Mouse (Mus musculus): ENCODE measurements around the gene Camta1.
A peak's percentile ranks its signal among the peaks of the same experiment; 100 is the strongest.
"Not testable (repeated sequence)": the region's sequence is repeated elsewhere in the genome, so short reads cannot be mapped to it uniquely, and the experiment has no call there.

Camta1 gene

DNA sequence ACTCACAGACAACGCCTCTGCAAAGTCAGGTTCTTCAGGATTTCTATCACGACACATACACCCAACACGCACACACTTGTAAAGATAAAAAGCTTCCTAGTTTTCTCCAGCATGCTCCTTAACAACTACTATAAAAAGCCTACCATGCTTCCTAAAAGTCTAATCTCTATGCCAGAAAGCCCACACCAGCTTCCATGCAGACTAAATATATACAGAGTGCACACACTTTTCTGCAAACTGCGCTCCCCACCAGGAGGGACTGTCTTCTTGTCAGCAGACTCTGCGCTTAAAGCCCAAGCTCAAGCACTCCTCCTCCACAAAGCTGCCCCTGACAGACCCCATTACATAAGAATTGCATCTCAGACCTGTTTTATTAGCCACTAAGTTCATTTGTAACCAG is 820.2 kb downstream of the Camta1 start:
- no peak for DNase-seq

DNA sequence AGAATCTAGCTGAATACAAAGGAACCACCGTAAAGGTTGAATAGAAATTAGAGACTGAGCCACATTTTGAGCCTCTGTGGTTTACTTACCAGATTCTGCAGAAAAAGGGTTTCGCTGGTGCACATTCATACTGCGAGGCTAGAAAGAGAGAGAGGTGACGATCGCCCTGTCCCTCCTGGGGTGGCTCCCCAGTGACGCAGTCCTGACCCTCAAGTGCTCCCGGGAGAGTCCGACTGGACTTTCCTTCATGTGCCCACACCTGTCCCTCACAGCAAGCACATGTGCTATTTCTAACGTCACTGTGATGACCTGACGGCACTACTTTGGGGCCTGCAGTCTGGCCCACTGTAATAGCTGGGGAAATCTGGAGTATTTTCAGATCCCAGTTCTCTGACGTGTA is 823.9 kb downstream of the Camta1 start:
- DNase-seq: no peak

DNA sequence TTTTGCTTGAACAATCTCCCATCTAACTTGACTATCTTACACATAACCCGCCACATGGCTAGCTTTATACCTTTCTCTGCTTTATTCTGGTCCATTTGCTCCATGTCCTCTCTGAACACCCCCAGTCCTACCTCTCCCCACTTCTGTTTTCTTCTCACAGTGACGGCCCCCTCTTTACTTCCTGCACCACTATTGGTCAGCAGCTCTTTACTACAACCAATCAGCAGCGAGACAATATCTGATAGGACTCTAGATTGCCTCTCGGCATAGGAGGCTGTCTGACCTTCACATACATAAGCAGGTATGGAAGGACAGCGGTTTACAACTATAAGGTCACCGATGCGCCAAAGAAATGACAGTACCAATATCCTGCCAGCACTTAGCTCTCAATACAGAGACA is 825.2 kb downstream of the Camta1 start:
- no peak for DNase-seq

DNA sequence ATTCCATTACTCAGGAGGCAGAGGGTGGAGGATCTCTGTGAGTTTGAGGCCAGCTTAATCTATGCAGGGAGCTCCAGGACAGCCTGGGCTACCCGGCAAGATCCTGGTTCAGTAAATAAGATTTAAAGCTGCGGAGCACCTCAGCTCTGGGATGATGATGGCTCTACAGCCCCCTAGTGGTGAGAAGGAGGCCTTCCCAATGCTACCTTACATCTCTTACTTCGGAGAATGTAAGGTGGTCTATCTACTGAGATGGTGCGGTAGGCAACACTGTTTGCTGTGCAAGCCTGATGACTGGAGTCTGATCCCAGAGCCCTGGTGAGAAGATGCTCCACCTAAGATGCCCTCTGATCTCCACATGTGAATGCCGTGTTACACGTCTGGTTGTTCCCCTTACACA is 834.7 kb downstream of the Camta1 start:
- no peak for DNase-seq

DNA sequence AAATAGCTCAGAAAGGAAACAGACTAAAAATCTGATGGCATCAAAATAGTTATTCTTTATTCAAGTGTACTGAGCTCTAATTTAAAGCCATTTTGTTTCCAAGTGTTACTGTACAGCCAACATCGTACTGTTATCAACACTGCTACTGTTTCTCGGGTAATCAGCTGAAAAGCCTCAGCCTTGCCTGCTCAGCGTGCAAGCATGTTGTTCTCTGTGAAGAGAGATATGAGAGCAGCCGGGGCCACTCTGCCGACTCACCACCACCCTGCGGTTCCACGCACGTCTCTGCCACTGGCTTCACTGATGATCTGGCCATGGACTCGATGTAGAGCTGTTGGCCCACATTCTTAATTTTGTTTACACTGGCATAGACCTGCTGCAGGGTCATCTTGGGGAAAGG is 837.5 kb downstream of the Camta1 start:
- DNase-seq: no peak

DNA sequence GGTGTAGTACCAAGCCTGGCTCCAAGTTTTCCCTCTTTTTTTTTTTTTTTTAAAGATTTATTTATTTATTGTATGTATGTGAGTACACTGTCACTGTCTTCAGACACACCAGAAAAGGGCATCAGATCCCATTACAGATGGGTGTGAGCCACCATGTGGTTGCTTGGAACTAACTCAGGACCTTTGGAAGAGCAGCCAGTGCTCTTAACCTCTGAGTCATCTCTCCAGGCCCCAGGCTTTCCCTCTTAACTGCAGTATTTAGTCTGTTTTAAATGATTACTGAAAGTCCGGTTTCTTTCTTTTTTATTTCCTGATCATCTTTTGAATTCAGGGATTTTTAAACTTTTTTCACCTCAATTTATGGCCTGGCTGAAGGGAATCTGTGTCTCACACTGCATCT is 844.3 kb downstream of the Camta1 start:
- DNase-seq: not testable (repeated sequence)

DNA sequence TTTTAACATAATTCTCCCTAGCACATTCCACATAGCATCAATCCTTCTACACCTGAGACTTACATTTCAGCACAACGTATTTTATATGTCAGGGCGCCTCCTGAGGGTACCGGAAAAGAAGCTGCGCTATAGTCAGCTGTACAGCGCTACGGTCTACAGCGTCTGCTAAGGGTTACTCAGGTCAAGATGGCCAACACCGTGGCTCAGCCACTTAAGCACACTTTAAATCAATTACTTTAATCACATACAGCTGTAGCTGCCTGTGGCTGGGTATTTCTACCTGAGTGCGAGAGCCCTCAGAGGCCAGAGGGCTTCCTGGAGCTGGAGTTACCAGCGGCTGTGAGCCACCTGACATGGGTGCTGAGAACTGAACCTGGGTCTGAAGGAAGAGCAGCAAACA is 845.7 kb downstream of the Camta1 start:
- DNase-seq: no peak

DNA sequence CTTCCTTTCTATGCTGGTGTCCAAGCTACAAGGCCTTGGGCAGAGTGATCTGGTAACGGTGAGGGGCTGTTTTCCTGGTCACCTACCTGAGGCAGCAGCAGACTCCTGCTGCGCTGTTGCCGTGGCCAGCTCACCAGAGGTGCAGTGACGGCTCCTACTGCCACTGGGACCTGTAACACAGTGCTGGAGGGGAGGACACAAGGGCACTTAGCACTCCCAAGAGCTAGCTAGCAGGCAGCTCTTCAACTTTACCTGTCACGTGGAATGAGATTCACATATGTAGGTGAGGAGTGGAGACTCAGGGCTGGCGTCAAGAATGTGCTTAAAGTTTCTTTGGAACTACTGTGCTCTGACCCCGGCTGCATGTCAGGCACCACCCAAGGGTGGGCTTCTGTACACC is 851.4 kb downstream of the Camta1 start:
- no peak for DNase-seq

DNA sequence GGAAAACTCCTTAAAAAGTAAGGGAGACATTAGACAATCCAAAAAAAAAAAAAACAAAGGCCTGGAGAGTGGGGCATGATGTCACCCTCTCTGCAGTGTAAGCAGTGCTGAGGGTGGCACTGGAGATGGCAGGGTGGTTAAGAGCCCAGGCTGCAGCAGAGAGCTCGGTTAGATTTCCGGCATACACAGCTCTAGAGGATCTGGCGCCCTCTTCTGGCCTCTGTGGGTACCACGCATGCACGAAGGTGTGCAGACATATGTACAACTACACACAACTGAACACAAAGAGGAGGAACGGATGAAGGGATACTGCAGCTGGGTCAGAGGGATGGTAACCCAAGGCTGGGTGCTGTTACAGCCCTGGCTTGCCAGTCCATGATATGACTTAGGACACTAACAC is 854.7 kb downstream of the Camta1 start:
- DNase-seq: peak; percentile 21

DNA sequence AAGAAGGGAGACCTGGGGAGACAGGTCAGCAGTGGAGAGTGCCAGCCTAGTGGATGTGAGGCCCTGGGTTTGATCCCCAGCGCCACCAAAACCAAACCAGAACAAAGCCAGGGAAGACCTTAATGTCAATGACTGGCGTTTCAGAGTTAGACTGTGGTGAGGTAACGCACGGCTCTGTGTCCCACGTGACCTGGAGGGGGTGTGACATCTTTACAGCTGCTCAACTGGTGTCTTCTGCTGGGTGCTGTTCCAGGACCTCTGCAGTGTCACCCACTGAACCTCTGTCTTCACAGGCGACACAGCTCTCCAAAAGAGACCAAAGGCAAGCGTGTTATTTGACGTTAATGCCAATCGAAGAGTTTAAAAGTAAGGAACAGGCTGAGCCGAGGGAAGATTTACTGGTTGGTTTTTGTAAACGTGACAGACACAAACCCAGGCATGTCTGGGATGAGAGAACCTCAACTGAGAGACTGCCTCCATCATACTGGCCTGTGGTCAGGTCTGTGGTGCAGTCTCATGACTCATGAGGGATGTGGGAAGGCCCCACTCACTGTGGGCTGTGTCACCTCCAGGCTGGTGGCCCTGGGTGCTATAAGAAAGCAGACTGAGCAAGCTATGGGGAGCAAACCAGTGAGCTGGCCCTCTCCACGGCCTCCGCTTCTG is 855.9 kb downstream of the Camta1 start:
- no peak for DNase-seq

DNA sequence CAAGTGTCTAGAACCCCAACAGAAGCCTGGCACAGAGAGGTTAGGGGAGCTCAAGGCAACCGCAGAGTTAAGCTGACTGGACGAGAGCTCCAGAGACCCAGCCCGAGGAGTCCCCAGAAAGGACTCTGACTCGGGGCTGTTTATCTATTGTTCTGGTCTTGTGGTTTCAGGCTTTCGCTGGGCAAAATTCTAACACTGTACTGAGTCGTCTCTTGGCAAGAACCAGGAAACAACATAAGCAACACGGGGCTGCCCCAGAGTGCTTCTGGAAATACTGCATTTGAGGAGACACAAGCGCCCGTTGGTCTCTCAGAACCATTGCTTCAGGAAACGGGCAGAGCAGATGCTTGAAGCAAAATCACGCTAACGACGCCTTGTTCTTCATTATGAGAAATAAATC is 860.3 kb downstream of the Camta1 start:
- DNase-seq: no peak

DNA sequence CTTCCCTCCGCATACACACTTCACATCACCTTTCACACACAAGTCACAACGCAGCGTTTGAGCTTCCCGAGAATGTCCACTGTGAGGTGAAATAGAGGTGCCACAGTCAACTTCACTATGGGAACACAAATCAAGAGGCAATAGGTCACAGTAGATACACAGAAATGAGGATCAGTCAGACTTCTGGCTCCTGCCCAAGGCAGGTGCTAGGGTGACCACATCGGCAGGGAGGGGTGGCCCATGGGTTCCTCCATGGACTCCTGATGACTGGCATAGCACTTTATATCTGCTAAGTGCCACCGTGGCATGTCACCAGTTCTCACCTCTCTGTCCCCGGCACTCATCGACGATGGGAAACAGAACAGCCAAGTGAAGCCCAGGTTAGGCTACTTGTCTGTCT is 863.0 kb downstream of the Camta1 start:
- DNase-seq: no peak

DNA sequence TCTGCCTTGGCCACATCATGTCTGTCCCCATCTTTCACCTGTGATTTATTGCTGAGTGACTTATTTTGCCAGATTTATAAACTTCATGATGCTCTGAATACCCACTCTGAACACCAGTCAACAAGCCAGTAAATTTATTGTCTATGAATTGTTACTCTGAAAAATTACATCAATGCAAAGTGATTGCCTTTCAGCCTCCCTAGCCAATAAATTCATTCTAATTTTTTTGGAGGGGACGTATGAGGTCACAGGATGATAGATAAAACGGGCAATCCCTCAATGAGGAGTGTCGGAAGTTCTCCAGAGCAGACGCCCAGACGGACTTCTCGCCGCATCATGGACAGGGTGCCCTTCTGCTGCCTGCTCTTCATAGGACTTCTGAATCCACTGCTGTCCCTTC is 864.9 kb downstream of the Camta1 start, which contains the start of gene Uts2:
Gene Uts2 (plus strand): TSS at position 301 of the 400 bp plus-strand sequence.
- no peak for DNase-seq

DNA sequence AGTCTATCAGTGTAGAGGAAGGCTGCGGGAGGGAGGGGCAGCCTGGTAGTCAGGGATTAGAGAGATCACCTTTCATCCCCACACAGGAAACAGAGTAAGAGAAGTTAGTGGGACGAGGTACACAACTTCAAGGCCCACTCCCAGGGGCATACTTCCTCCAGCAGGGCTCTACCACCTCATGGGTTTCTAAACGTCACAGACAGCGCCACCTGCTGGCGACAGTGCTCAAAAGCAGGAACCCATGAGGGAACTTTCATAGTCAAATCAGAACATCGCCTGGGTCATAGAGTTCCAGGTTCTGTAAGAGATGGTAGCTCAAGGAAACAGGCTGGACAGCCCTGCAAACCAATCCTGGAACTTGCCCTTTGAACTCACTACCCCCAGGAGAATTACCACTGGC is 871.5 kb downstream of the Camta1 start:
- DNase-seq: no peak

DNA sequence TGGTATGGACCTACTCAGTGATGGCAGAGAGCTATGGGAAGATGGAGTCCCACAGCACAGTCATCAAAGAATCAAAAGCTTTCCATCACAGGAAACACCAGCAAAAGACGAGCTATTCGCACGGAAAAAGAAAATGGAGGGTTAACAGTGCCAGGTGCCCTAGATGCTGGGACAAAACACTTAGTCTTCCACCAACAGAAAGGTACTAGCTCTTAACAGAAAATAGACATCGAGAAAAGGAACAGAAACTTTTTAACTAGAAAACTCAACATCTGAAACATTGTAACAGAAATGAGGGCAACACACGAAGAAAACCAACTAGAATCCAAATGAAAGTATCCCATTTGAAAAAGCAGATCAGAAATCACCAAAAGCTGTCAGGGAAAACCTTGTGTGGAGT is 881.5 kb downstream of the Camta1 start:
- no peak for DNase-seq

DNA sequence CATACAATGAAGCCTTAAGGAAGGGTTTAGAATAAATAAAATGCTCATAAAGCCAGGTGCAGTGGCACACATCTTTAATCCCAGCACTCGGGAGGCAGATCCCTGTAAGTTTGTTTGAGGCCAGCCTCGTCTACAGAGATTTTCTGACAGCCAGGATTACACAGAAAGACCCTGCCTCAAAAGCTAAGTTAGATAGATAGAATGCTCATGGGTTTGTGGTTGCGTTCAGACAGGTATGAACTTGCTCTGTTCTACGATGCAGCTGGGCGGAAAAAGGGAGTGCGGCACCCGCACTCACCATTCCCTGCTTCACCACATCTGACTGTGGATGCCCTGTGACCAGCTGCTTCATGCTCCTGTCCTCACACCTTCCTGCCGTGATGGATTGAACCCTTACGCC is 882.2 kb downstream of the Camta1 start:
- DNase-seq: no peak

DNA sequence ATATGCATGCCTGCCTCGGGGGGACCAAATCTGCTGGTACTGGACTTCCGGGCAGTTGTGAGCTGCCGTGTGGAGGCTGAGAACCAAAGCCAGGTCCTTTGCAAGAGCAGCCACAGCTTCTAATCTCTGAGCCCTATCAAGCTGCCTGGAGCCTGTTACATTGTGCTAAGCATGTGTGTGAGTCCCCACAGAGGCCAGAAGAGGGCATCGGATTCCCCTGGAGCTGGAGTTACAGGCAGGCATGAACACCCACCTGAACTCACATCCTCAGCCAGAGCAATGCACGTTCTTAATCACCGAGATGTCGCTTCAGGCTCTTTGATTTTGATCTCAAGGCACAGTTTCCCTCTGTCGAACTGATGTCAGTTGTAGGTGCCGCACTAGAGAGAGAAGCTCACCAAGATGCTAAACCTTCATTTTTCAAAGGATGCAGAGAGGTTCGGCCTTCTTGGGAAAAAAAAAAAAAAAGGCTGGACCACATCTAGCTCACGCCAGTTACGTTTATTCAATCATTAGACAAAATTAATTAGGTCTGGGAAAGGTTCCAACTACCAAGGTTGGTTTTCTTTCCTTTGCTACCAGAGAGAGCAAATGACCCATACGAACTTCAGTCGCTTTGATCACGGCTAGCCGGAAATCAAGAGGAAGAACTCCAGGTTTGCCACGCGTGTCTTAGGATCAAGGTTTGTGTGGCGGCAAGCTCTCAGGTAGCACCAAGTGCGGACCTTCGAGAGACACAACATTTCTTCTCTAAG is 883.3 kb downstream of the Camta1 start:
- no peak for DNase-seq

DNA sequence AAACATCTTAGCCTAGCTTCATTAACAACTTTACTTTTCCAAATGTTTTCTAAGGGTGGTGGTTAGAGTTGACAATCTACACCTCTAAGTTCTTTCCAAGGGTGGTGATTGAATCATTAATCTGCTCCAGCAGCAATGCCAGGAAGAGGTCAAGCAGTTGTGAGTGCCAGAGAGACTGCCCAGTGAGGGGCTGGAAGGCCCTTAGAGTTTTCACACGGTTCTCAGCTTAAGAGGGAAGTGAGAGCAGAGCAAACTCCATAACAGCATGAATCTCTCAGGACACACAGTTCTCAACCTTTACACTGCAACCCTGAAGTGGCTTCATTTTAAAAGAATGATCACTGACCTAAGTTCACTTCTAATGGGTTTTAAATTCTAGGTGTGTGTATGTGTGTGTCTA is 886.5 kb downstream of the Camta1 start:
- DNase-seq: no peak

DNA sequence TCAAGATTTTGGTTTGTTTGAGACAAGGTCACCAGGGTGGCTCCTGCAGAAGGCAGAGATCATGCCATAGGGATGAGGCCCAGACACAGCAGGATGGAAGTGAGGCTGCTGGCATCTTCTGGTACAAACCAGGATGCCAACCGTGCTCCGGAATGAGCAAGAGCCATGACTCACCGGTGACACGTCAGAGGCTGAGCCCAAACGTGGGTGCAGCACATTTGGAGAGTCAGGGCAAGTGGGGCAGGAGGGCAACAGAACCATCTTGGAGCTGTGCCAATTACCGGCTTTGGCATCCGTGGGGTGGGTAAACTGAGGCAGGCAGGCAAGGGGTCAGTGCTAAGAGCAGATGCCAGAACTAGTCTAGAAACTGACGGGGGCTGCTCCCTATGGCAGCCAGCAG is 888.4 kb downstream of the Camta1 start:
- peak; percentile 25 for DNase-seq

DNA sequence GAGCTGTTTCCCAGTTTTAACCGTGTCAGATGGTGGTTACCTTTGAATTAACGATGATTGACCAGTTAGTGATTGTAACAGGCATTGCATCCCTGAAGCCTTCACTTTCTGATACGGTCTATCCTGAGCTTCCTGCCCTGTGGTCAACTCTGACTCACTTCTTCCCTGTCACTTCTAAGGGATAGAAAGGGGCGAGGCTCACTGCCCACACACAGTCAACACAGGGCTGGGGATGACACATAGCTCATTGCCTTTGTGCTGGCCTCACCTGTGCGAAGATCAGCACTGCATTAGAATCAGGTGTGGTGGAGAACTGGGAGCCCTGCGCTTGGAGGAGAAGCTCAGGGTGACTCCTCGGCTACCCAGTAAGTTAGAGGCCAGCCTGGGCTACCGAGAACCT is 892.7 kb downstream of the Camta1 start:
- no peak for DNase-seq

DNA sequence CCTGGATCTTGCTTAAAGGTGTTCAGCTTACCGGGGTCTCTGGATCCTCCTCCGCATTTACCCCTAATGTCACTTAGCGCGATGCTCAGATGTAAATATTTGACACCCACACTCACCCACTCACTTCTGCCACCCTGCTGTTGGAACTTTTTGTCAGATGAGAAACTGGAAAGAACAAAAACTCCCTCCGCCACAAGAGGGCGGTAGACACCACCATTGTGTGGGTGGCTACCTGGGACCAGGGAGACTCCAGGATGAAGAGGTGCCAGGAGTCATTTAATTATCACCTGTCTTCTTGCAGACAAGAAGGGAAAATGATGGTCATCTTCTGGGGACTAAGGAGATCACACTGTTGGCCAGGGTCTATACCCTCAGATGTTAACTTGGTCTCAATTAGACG is 895.1 kb downstream of the Camta1 start:
- peak; percentile 71 for DNase-seq

DNA sequence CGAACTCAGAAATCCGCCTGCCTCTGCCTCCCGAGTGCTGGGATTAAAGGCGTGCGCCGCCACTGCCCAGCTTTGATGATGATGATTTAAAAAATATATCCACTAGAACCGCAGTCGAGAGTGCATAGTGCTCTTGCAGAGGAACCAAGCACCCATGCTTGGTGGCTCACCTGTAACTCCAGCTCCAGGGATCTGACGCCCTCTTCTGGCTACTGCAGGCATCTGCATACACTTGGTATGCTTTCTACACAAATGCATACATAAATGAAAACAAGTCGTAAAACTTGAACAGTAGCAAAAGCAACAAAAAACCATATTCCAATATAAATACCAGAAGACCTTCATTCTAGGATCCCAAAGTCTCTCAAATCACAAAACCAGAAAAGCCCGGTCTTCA is 896.1 kb downstream of the Camta1 start:
- DNase-seq: no peak

DNA sequence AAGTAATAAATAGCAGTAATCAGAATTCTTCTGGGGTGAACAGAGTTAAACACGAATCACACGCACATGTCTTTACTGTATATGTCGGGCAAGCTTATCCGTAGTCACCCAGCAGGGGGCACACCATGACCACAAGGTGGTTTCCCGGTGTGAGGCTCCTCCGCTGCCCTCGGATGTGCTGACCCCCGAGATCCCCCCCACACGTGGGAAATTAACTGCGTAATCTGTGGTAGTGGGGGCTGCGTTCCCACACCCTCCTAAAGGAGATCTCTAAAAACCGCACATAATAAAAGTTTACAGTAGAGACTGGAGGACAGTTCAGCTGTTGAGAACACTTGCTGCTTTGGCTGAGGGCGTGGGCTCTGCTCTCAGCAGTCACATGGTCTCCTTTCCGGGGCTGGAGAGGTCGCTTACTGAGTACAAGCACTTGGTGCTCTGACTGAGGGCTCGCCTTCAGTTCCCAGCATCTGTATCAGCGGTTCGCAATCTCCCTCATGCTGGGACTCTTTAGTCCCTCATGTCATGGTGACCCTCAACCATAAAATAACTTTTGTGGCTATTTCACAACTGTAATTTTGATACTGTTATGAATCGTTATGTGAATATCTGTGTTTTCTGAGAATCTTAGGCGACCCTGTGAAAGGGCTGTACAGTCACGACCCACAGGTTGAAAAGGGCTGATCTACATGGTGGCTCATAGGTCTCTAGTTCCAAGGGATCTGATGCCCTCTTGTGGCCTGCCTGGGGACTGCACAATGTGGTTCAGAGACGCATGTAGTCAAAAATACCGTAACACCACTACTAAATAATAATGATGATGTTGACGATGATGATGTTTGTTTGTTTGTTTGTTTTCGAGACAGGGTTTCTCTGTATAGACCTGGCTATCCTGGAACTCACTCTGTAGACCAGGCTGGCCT is 896.8 kb downstream of the Camta1 start:
- DNase-seq: peak; percentile 81

DNA sequence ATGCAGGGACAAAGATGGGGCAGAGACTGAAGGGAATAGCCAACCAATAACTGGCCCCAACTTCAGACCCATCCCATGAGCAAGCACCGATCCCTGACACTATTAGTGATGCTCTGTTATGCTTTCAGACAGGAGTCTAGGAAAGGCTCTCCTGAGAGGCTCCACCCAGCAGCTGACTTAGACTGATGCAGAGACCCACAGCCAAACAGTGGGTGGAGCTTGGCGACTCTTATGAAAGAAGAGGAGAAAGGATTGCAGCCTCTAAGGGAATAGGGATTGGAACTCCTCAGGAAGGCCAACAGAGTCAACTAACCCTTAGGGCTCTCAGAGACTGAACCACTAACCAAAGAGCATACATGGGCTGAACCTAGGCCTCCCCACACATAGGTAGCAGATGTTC is 898.0 kb downstream of the Camta1 start:
- no peak for DNase-seq

Measured in layer of hippocampus, adult 9-11 months (tissue).